19 mouse cellular contexts compared by ENCODE assay signal in genomic region chr15:13181430-13181829, GRCm38 (mm10).
"Had no signal": no experiment of that assay in that cellular context is flagged by ENCODE, and none has a peak within 500 bp of the region (broad histone marks: within the 10 kb centered on the region; RNA-seq: fewer than 3 reads in every experiment).

No protein-coding gene starts in this region.

- H3K4me2 ChIP-seq: heart, embryonic 12.5 days; hindbrain, embryonic 14.5 days; intestine, embryonic 15.5 days; limb, embryonic 12.5 days had no signal

- H3K9ac ChIP-seq: heart, embryonic 12.5 days; hindbrain, embryonic 14.5 days; intestine, embryonic 15.5 days; limb, embryonic 12.5 days had no signal

- H3K27me3 ChIP-seq: intestine, embryonic 15.5 days had no signal

- H3K4me3 ChIP-seq: gastrocnemius, adult 2 months; heart, embryonic 10.5 days; heart, embryonic 12.5 days; hindbrain, embryonic 10.5 days; intestine, embryonic 15.5 days; layer of hippocampus, adult 2 months; left cerebral cortex, adult 2 months; limb, embryonic 10.5 days; limb, embryonic 12.5 days had no signal

- H3K9me3 ChIP-seq: heart, embryonic 10.5 days; heart, embryonic 12.5 days; hindbrain, embryonic 10.5 days; intestine, embryonic 15.5 days; limb, embryonic 10.5 days; limb, embryonic 12.5 days had no signal

- H3K27ac ChIP-seq: gastrocnemius, adult 2 months; heart, embryonic 10.5 days; hindbrain, embryonic 10.5 days; hindbrain, embryonic 14.5 days; intestine, embryonic 15.5 days; layer of hippocampus, adult 2 months; left cerebral cortex, adult 2 months; limb, embryonic 10.5 days; limb, embryonic 12.5 days had no signal

- H3K36me3 ChIP-seq: heart, embryonic 10.5 days; heart, embryonic 12.5 days; hindbrain, embryonic 10.5 days; intestine, embryonic 15.5 days; limb, embryonic 10.5 days; limb, embryonic 12.5 days had no signal

- ATAC-seq: hindbrain, embryonic 16.5 days; inflammation-experienced regulatory T-cells, adult 6 months; intestine, embryonic 15.5 days; intestine, postnatal 0 days had no signal

- DNase-seq: gastrocnemius, adult 2 months; gastrocnemius, postnatal 10 days; gastrocnemius, postnatal 25 days; heart, postnatal 4 days; kidney, adult 18-20 months; kidney, adult 8-10 months; kidney, postnatal 4 days had no signal

- H3K4me1 ChIP-seq: heart, embryonic 12.5 days; hindbrain, embryonic 10.5 days; intestine, embryonic 15.5 days; limb, embryonic 10.5 days; limb, embryonic 12.5 days had no signal
